Mouse (Mus musculus): ENCODE data around the gene Tmem120b. TPM values are rescaled to one million over a fixed set of nuclear protein-coding genes. Genes with fewer than 3 reads are reported as not detected.

Gene Tmem120b
- total and polyA plus RNA-seq, 3 experiments = 4.8 to 8.0 (median 6.2) TPM

DNA sequence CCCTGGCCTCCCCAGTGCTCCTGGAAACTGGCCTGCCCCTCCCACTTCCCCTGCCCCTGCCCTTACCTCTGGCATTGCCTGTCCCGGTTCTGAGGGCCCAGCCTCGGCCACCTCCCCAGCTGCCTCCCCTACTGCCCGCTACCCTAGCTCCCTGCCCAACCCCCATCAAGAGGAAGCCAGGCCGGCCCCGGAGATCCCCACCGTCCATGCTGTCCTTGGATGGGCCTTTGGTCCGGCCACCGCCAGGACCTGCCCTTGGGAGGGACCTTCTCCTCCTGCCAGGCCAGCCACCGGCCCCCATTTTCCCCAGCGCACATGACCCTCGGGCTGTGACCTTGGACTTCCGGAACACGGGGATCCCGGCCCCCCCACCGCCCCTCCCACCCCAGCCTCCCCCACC lies 92.1 kb downstream of the Tmem120b start:
- H3K4me3 ChIP-seq (replicated peaks in 1 of 3; ENCODE audit: low read depth in 2 of 3, low read length in 2 of 3, poor library complexity in 1 of 3) = no peak overlapping the region
- no peak for DNase-seq (ENCODE audit: extremely low read depth)

GRCm38 (mm10) chr5:123162942-123163341 lies 94.7 kb downstream of the Tmem120b start:
- in situ Hi-C loops (cut with MboI; ENCODE audit: low pct_ligation_motif_present, low pct_unique_long_range_greater_than_20kb, low sequenced_read_pairs) (no loop called here), dilution Hi-C loops (cut with MboI; ENCODE audit: extremely low pct_ligation_motif_present, extremely low pct_unique_long_range_greater_than_20kb, low sequenced_read_pairs) (no loop called here)
- Histone ChIP-seq H3K4me2 (ENCODE audit: insufficient read depth, low read depth, poor library complexity, severe bottlenecking) (no peak overlapping the region), H3K9ac (ENCODE audit: insufficient read depth, low read depth) (no peak overlapping the region), H3K27me3 (replicated peaks) (no peaks in the 10 kb centered on the region), H3K79me2 (replicated peaks; ENCODE audit: control insufficient read depth, extremely low read depth, insufficient read depth, poor library complexity, severe bottlenecking) (no peaks in the 10 kb centered on the region), H3K4me1 (ENCODE audit: control insufficient read depth in 1 of 2, insufficient read depth in 2 of 2) (peaks cover 0 to 12% of the 10 kb centered on the region in 2 experiments; a peak in 2 of 4 replicates), H3K27ac (ENCODE audit: insufficient read depth, low read depth) (no peak overlapping the region), H3K4me3 (replicated peaks in 1 of 3; ENCODE audit: low read depth in 2 of 3, low read length in 2 of 3, poor library complexity in 1 of 3) (no peak overlapping the region), H3K36me3 (replicated peaks in 1 of 2; ENCODE audit: control insufficient read depth in 1 of 2, insufficient read depth in 1 of 2, low read length in 1 of 2) (peaks cover 76 to 90% of the 10 kb centered on the region in 2 experiments), H3K9me3 (replicated peaks; ENCODE audit: low read length) (no peaks in the 10 kb centered on the region)
- no peak for DNase-seq (ENCODE audit: extremely low read depth)
- TF ChIP-seq E2F4 (IDR thresholded peaks at IDR 0.05; ENCODE audit: insufficient replicate concordance, low read depth, low read length) = no peak
- TF ChIP-seq JUN (IDR thresholded peaks at IDR 0.05; ENCODE audit: insufficient read depth, low read depth, low read length) = no peak
- no peak for TF ChIP-seq MAZ (IDR thresholded peaks at IDR 0.05; ENCODE audit: low read depth, low read length)
- no peak for TF ChIP-seq HCFC1 (IDR thresholded peaks at IDR 0.05; ENCODE audit: low read depth, low read length)
- no peak for TF ChIP-seq BHLHE40 (IDR thresholded peaks at IDR 0.05; ENCODE audit: low read depth, low read length)
- TF ChIP-seq TBP (conservative IDR thresholded peaks at IDR 0.05; ENCODE audit: low read depth, low read length) = no peak
- no peak for TF ChIP-seq USF2 (conservative IDR thresholded peaks at IDR 0.05; ENCODE audit: low read depth, low read length)
- no peak for TF ChIP-seq RAD21 (IDR thresholded peaks at IDR 0.05; ENCODE audit: low read depth, low read length)

More for the DNA sequence above, 92.1 kb downstream of the Tmem120b start:
- dilution Hi-C loops (cut with MboI; ENCODE audit: extremely low pct_ligation_motif_present, extremely low pct_unique_long_range_greater_than_20kb, low sequenced_read_pairs) = no loop called here
- no peak overlapping the region for H3K27ac ChIP-seq (ENCODE audit: insufficient read depth, low read depth)
- TF ChIP-seq MEF2A (IDR thresholded peaks at IDR 0.05; ENCODE audit: borderline replicate concordance, low read depth, low read length) (no peak), IRF4 (IDR thresholded peaks at IDR 0.05; ENCODE audit: low read depth, low read length) (no peak), PAX5 (IDR thresholded peaks at IDR 0.05; ENCODE audit: low read length) (no peak)
- no peaks in the 10 kb centered on the region for H3K27me3 ChIP-seq (replicated peaks)
- in situ Hi-C loops (cut with MboI; ENCODE audit: low pct_ligation_motif_present, low pct_unique_long_range_greater_than_20kb, low sequenced_read_pairs) = no loop called here
- no peak overlapping the region for H3K9ac ChIP-seq (ENCODE audit: insufficient read depth, low read depth)
- no peaks in the 10 kb centered on the region for H3K9me3 ChIP-seq (replicated peaks; ENCODE audit: low read length)
- H3K4me1 ChIP-seq (ENCODE audit: control insufficient read depth in 1 of 2, insufficient read depth in 2 of 2) = no peaks in the 10 kb centered on the region
- no peaks in the 10 kb centered on the region for H3K79me2 ChIP-seq (replicated peaks; ENCODE audit: control insufficient read depth, extremely low read depth, insufficient read depth, poor library complexity, severe bottlenecking)
- H3K4me2 ChIP-seq (ENCODE audit: insufficient read depth, low read depth, poor library complexity, severe bottlenecking) = no peak overlapping the region
- peaks cover 81 to 91% of the 10 kb centered on the region in 2 experiments for H3K36me3 ChIP-seq (replicated peaks in 1 of 2; ENCODE audit: control insufficient read depth in 1 of 2, insufficient read depth in 1 of 2, low read length in 1 of 2)

DNA sequence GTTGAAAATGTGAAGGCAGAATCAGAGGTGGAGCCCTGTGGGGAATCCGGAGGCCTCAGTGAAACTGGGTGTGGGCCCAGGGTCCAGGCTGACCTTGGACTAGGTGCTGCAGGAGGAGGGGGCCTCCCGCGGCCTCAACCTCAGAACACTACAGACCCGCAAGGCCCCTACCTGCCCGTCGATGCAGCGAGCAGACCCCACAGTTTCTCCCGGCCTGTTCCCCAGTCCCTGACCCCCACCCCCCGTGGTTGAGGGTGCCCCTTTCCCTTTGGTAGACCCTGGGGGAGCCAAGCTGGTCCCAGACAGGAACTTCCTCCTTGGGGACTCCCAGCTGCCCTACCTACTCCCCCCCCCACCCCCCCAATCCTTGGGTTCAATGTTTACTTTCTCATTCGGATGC lies 98.2 kb downstream of the Tmem120b start:
- Histone ChIP-seq H3K27me3 (replicated peaks) (no peaks in the 10 kb centered on the region), H3K27ac (ENCODE audit: insufficient read depth, low read depth) (no peak overlapping the region), H3K4me2 (ENCODE audit: insufficient read depth, low read depth, poor library complexity, severe bottlenecking) (no peak overlapping the region), H3K79me2 (replicated peaks; ENCODE audit: control insufficient read depth, extremely low read depth, insufficient read depth, poor library complexity, severe bottlenecking) (no peaks in the 10 kb centered on the region), H3K4me3 (replicated peaks in 1 of 3; ENCODE audit: low read depth in 2 of 3, low read length in 2 of 3, poor library complexity in 1 of 3) (no peak overlapping the region), H3K9me3 (replicated peaks; ENCODE audit: low read length) (no peaks in the 10 kb centered on the region), H3K4me1 (ENCODE audit: control insufficient read depth in 1 of 2, insufficient read depth in 2 of 2) (peaks cover 0 to 16% of the 10 kb centered on the region in 2 experiments; a peak in 3 of 4 replicates), H3K36me3 (replicated peaks in 1 of 2; ENCODE audit: control insufficient read depth in 1 of 2, insufficient read depth in 1 of 2, low read length in 1 of 2) (peaks cover 43 to 65% of the 10 kb centered on the region in 2 experiments), H3K9ac (ENCODE audit: insufficient read depth, low read depth) (no peak overlapping the region)
- dilution Hi-C loops (cut with MboI; ENCODE audit: extremely low pct_ligation_motif_present, extremely low pct_unique_long_range_greater_than_20kb, low sequenced_read_pairs) (no loop called here), in situ Hi-C loops (cut with MboI; ENCODE audit: low pct_ligation_motif_present, low pct_unique_long_range_greater_than_20kb, low sequenced_read_pairs) (no loop called here)
- TF ChIP-seq CHD2 (IDR thresholded peaks at IDR 0.05; ENCODE audit: low read length) = no peak
- no peak for TF ChIP-seq ETS1 (conservative IDR thresholded peaks at IDR 0.05; ENCODE audit: low read depth, low read length)
- TF ChIP-seq ZKSCAN1 (IDR thresholded peaks at IDR 0.05; ENCODE audit: borderline replicate concordance, low read depth, low read length) = no peak
- TF ChIP-seq UBTF (IDR thresholded peaks at IDR 0.05; ENCODE audit: low read depth, low read length) = no peak
- no peak for TF ChIP-seq PAX5 (IDR thresholded peaks at IDR 0.05; ENCODE audit: low read length)
- TF ChIP-seq ZMIZ1 (IDR thresholded peaks at IDR 0.05; ENCODE audit: low read depth, low read length) = no peak
- no peak for TF ChIP-seq NRF1 (IDR thresholded peaks at IDR 0.05; ENCODE audit: low read depth, low read length)
- TF ChIP-seq POLR2AphosphoS2 (IDR thresholded peaks at IDR 0.05; ENCODE audit: low read depth, low read length) = no peak
- TF ChIP-seq JUND (conservative IDR thresholded peaks at IDR 0.05; ENCODE audit: low read depth, low read length) = no peak
- TF ChIP-seq KAT2A (IDR thresholded peaks at IDR 0.05; ENCODE audit: insufficient replicate concordance, low read length) = no peak
- DNase-seq (ENCODE audit: extremely low read depth) = no peak

Measured in CH12.LX (cell line).